Mouse (Mus musculus) ES-CJ7 (cell line): Measurements from ENCODE around the gene Eno4.

Experiments
- DNase-seq: peaks from one replicate; pipeline ENCODE4 v3.0.0; 2011; ENCODE audit warnings: low read depth, low spot score

Gene Eno4

DNA sequence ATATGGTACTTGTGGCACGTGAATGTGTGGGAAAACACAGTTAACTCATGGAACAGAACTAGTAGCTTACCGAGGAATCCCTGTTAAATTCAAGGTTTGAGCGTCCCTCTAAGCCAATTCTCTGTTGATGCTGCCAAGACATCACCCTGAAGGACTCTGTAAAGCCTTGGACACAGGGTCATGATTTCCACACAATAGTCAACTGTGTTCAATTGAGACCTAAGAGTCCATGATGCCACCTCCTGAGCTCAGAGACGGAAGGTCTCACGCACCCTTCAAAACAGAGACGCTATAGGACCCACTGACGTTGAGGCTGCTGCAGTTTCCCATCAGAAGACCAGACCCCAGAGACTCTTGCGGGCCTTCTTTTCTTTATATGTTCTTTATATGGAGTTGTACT, 30.9 kb downstream of the Eno4 start:
- DNase-seq, result no peak

DNA sequence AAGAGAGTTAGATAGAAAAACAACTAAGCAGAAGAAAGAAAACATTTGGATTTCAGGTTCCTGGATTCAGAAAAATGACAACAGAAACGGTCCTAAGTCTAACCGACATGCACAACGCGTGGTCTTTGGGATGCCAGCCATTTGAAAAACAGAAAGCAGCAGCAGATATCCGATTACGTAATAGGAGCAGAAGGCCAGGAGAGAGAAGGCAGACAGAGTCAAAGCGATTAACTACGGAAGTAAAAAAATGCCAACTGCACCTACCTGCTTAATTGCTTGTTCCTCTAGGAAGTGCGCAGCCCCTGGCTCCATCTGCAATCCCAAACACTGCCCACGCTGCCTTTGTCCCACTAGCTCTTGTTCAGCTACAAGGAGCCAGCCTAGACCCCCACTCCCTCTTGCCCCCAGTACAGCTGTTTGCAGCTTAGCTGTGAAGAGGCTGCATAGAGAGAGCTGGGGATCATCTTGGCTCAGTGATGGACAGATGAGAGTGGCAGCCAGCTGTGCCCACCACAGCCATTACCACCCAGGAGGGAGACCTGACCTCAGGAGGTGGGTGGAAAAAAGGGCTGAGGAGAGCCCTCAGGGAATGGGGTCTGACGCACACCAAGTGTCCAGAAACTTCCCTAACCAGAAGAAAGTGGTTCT, 32.1 kb downstream of the Eno4 start:
- no peak for DNase-seq

DNA sequence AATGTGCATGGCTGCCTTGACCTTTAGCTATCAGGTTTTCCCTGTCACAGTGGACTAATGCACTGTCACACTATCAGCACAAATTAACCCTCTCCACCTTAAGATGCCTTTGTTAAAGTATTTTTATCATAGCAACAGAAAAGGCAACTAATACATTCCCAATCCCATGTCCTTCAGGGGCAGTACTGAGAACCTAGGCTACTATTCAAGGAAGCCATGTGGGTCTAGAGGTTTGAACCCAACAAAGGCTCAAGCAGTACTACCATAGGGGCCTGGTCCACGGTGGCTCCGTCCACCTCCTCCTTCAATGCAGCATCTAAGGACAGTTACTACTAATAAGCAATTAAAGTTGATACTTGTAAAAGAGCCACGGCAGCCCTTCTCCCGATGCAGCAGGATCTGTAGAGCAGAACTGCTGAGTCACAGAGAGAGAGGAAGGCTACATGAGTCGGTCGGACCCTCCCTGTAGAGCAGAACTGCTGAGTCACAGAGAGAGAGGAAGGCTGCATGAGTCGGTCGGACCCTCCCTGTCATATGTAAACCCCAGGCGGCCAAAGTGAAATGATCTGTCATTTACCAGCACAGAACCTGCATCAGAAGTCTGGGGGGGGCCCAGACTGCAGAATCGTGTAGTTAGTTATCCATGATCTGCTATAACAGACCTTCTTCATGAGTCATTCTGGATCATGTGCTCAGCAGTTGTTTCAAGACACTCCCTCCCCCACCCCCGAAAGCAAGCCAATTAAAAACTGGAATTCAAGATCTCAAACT, 35.4 kb downstream of the Eno4 start:
- peak; percentile 78 for DNase-seq

DNA sequence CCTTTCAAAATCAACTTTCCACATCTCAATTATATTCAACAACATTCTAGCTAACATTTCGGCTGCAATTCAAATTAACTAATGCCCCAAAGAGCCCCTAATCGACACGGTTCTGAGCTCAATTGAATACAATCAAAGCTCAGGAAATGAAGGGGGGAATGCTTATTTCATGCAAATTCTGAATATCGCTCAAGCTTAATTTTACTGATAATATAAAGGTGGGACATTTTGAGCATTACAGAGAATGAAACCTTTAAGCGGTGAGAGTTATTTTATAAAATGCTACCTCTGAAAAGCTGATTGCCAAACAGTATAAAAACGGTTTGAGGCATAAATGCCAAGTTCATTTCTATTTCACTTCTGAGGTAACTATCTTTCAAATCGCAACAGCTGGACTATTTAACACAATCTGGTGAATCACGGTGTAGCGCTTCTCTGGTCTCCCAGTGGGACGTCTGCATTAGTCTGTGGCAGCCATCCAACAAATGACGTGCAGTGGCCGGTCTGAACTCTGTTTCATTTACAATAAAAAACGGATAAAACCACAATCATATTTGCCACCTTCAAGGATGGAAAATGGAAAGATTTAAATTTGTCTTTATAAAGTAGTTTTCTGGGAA, 36.3 kb downstream of the Eno4 start:
- no peak for DNase-seq

DNA sequence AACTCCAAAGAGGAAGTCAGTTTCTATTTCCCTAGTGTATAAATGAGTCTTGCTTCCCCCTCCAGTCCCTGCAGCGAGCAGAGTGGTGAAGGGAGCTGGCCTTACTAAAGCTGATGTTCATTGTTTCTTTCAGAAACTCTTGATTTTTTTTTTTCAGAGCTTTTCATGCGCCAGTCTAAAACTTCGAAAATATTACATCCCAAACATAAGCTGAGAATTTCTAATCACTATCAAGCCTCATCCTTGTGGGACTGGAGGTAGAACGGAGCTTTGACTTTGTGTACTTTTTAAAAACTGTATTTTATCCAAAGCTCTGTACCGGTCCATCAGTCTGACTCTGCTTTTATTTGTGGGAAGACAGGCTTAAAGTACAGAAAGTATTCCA, 36.8 kb downstream of the Eno4 start:
- no peak for DNase-seq

DNA sequence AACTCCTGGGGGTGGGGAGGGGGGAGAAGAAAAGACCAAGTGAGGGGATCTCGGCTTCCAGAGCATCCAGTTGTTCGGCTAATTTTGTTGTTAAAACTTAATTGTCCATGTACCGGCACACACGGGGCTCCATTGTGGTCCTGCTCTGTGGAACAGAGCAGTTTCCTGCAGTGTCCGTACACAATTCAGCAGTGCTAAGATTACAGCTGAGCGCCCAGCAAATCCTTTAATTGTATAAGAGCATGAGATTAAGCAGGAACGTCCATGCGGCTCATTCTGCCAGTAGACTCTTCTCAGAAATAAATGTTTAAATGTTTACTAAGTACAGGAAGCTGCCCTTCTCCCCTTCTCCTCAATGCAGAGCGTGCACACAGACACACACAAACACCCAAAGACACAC, 38.3 kb downstream of the Eno4 start:
- no peak for DNase-seq

DNA sequence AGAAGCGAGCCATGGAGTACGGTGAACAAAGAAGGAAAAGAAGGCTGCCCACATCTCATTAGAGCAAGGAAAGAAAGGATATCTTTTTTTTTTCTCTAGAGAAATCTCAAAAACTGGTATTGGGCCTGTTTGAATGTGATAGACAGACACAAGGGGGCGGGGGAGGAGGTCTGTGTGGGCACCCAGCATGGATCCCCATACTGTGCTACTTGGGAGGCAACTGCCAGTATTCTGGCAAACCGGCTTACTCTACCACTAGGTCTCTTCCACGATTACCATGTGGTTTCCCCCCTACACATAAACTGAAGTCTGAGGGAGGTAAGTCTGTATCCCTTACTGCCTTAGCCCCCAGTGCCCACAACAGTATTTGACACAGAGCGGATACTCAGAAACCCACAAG, 59.6 kb downstream of the Eno4 start:
- DNase-seq, result no peak

DNA sequence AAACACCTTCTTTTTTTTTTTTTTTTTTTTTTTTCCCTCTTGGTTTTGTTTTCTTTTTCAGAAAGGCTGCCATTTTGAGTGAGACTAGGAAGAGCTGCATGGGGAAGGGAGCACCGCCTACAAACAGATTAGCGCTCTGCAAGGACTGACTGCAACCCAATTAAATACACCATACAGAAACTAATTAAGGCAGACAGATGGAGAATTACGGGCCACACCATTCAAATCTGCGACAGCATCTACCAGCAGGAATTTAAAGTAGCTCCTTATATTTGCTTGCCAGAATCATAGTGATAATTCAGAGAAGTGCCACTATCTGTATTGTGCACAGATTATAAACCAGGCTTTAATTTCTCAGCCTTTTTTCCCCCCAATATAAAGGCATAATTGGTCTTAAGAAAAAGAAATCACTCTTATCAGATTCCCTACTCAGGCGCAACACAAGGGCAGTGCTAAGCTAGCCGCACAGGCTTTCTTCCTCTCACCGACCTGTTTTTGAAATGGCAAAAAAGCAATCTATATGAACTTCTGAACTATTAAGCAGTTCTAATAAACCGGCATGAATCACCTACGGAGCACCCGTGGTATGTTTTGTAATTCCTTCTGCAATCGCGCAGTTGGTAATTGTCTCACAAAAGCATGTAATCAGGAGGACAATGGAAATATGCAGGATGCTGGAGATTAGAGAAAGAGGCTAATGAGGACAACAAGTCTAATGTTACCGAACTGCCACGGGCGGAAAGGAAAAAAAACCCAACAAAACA, 63.5 kb downstream of the Eno4 start:
- no peak for DNase-seq

DNA sequence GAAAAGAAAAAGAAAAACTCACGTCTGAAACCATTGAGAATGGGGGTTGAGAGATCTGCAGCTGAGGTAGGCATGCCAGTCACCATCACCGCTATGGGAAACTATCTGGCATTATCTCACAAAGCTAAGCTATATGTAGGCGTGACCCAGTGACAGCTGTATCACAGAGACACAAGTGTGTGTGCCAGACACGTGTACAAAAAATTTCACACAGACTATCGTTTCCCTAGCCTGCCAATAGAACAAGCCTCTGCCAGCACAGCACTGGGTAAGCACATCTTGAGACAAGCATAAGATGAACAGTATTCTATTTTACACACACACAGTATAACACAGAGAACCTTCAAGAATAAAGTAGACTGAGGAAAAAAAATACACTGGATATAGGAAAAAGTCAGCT, 67.6 kb downstream of the Eno4 start:
- DNase-seq, result no peak
